Mouse (Mus musculus) adrenal gland, adult 2 months (tissue): ENCODE measurements at regions not wholly inside any gene's neighbourhood (a gene's known extent, or its start where the extent isn't known, plus 50 kb on each side); places are given as distances from the start of the nearest gene placed in this dataset.

ENCODE experiments used
- DNase-seq: peaks from one replicate; pipeline ENCODE4 v3.0.0; 2021

DNA sequence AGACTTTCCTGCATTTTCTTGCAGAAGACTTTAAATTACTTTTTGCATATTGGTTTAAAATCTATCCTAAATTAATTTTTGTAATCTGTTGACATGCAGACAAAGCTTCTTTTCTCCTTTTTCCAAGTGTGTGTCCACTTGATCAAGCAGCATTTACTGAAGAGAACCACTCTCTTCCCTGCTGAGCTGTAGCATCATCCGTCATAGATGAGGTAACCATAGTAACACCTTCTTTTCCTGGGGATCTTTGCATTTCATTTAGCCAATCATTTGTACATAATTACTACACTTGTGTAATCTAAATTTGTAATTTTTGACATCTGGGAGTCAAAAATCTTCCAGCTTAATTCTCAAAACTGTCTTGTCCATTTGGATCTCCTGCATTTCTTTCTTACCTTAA is 53.2 kb upstream of the Dnajc1 start:
- no peak for DNase-seq
